Comparison of ENCODE assay signal across 12 mouse cellular contexts in genomic region chr15:99861536-99861935, GRCm38 (mm10). TPM values are rescaled to one million over a fixed set of nuclear protein-coding genes. Genes with fewer than 3 reads are reported as not detected.
DNase-seq lines count a peak whose midpoint lies in the region; ATAC-seq and TF ChIP-seq lines count a peak whose summit lies in the region.
"Had no signal": no experiment of that assay in that cellular context is flagged by ENCODE, and none has a peak within 500 bp of the region (broad histone marks: within the 10 kb centered on the region; RNA-seq: fewer than 3 reads in every experiment).

No protein-coding gene starts in this region.

- no peak for DNase-seq in forebrain, embryonic 10.5 days (ENCODE audit: extremely low spot score, low spot score)
- DNase-seq in kidney, postnatal 0 days (ENCODE audit: low spot score) = no peak
- no peak for DNase-seq in kidney, postnatal 14 days
- no peak for DNase-seq in MEL (ENCODE audit: low read depth, low spot score)
- no peak for DNase-seq in liver, embryonic 13.5 days
- DNase-seq in adrenal gland, postnatal 4 days (ENCODE audit: low spot score in 2 of 2) = no peak
- no peak for DNase-seq in left cerebral cortex, postnatal 10 days (ENCODE audit: extremely low spot score in 1 of 2, low spot score in 2 of 2)
- DNase-seq: adrenal gland, adult 8-10 months; cerebellum, adult 9-10 months had no signal

- no peak for ATAC-seq in forebrain, embryonic 16.5 days
- ATAC-seq in kidney, postnatal 0 days (replicated peaks; ENCODE audit: low FRiP score, low read depth) = no peak
- no peak for ATAC-seq in liver, embryonic 13.5 days (ENCODE audit: low read depth)
- ATAC-seq: hindbrain, embryonic 16.5 days had no signal

- H3K4me2 ChIP-seq in forebrain, embryonic 16.5 days (ENCODE audit: low read length) = no peak overlapping the region
- H3K4me2 ChIP-seq in kidney, postnatal 0 days (ENCODE audit: low read length) = no peak overlapping the region
- no peak overlapping the region for H3K4me2 ChIP-seq in liver, embryonic 13.5 days

- H3K79me2 ChIP-seq in MEL (ENCODE audit: control insufficient read depth, insufficient read depth, low read length, poor library complexity) = no peaks in the 10 kb centered on the region

- peaks cover 48% of the 10 kb centered on the region for H3K4me1 ChIP-seq in forebrain, embryonic 10.5 days
- peaks cover 13% of the 10 kb centered on the region for H3K4me1 ChIP-seq in forebrain, embryonic 16.5 days (replicated peaks; ENCODE audit: control insufficient read depth, insufficient read depth, low read length)
- H3K4me1 ChIP-seq in kidney, postnatal 0 days (replicated peaks; ENCODE audit: insufficient read depth, low read length) = peaks cover 14% of the 10 kb centered on the region; the same call in 1 of the 2 replicates
- peaks cover 0 to 3% of the 10 kb centered on the region in 2 experiments; a peak in 1 of 4 replicates for H3K4me1 ChIP-seq in MEL (ENCODE audit: control insufficient read depth in 1 of 2, insufficient read depth in 2 of 2, low read length in 2 of 2)
- peaks cover 17% of the 10 kb centered on the region; the same call in 1 of the 2 replicates for H3K4me1 ChIP-seq in liver, embryonic 13.5 days (replicated peaks)

- WGBS in forebrain, embryonic 10.5 days = 83% methylated on average over 6 of the region's 6 CpGs
- 76% methylated on average over 6 of the region's 6 CpGs for WGBS in forebrain, embryonic 16.5 days
- WGBS in kidney, postnatal 0 days = 64% methylated on average over 6 of the region's 6 CpGs
- WGBS in liver, embryonic 13.5 days (ENCODE audit: insufficient replicate concordance) = 60% methylated on average over 6 of the region's 6 CpGs

- no peak overlapping the region for H3K9ac ChIP-seq in forebrain, embryonic 16.5 days (replicated peaks; ENCODE audit: low read depth, low read length)
- no peak overlapping the region for H3K9ac ChIP-seq in kidney, postnatal 0 days (ENCODE audit: low read depth, low read length)
- no peak overlapping the region for H3K9ac ChIP-seq in MEL (ENCODE audit: control insufficient read depth, low read depth, low read length, poor library complexity, severe bottlenecking)
- no peak overlapping the region for H3K9ac ChIP-seq in liver, embryonic 13.5 days

- TF ChIP-seq EP300 in MEL (IDR thresholded peaks at IDR 0.05; ENCODE audit: low read depth in 1 of 2, low read length in 2 of 2) = no peak

- H3K4me3 ChIP-seq in forebrain, embryonic 10.5 days = no peak overlapping the region
- no peak overlapping the region for H3K4me3 ChIP-seq in forebrain, embryonic 16.5 days (replicated peaks; ENCODE audit: low read length)
- no peak overlapping the region for H3K4me3 ChIP-seq in kidney, postnatal 0 days (replicated peaks; ENCODE audit: low read depth, low read length)
- H3K4me3 ChIP-seq in MEL (ENCODE audit: control insufficient read depth in 1 of 2, insufficient read depth in 1 of 2, low read depth in 2 of 2, low read length in 2 of 2) = no peak overlapping the region
- H3K4me3 ChIP-seq in liver, embryonic 13.5 days (replicated peaks) = no peak overlapping the region
- H3K4me3 ChIP-seq: left cerebral cortex, adult 2 months had no signal

- H3K36me3 ChIP-seq in forebrain, embryonic 10.5 days (replicated peaks) = peaks cover 8% of the 10 kb centered on the region
- no peaks in the 10 kb centered on the region for H3K36me3 ChIP-seq in forebrain, embryonic 16.5 days (ENCODE audit: control insufficient read depth, insufficient read depth)
- no peaks in the 10 kb centered on the region for H3K36me3 ChIP-seq in kidney, postnatal 0 days (ENCODE audit: insufficient read depth, low read length)
- H3K36me3 ChIP-seq in MEL (ENCODE audit: control insufficient read depth in 1 of 2, insufficient read depth in 2 of 2, low read length in 2 of 2) = no peaks in the 10 kb centered on the region; a peak in 1 of 4 replicates
- H3K36me3 ChIP-seq in liver, embryonic 13.5 days = no peaks in the 10 kb centered on the region

- TF ChIP-seq RAD21 in MEL (IDR thresholded peaks at IDR 0.05; ENCODE audit: low read depth, low read length) = no peak

- no peaks in the 10 kb centered on the region; the same call in 1 of the 2 replicates for H3K9me3 ChIP-seq in forebrain, embryonic 10.5 days
- no peaks in the 10 kb centered on the region for H3K9me3 ChIP-seq in forebrain, embryonic 16.5 days (ENCODE audit: control insufficient read depth, low read length)
- H3K9me3 ChIP-seq in kidney, postnatal 0 days (replicated peaks; ENCODE audit: low read length) = no peaks in the 10 kb centered on the region
- no peaks in the 10 kb centered on the region for H3K9me3 ChIP-seq in MEL (replicated peaks; ENCODE audit: insufficient read depth, low read length)
- H3K9me3 ChIP-seq in liver, embryonic 13.5 days (replicated peaks) = no peaks in the 10 kb centered on the region

- TF ChIP-seq POLR2A in MEL (IDR thresholded peaks at IDR 0.05; ENCODE audit: control insufficient read depth in 1 of 2, insufficient read depth in 1 of 2, low read depth in 1 of 2, low read length in 2 of 2, poor library complexity in 1 of 2) = no peak

- intact Hi-C loops in left cerebral cortex, postnatal 10 days (cut with DNase I) = no loop called here

- TF ChIP-seq CTCF in kidney, postnatal 0 days (IDR thresholded peaks at IDR 0.05; ENCODE audit: low read depth) = no peak
- no peak for TF ChIP-seq CTCF in MEL (IDR thresholded peaks at IDR 0.05 in 2 of 3, conservative IDR thresholded peaks at IDR 0.05 in 1 of 3; ENCODE audit: control insufficient read depth in 1 of 3, insufficient read depth in 1 of 3, low read depth in 2 of 3, low read length in 3 of 3, poor library complexity in 1 of 3, severe bottlenecking in 1 of 3)

- H3K27ac ChIP-seq in forebrain, embryonic 10.5 days = peak overlapping the region; percentile 63
- no peak overlapping the region for H3K27ac ChIP-seq in forebrain, embryonic 16.5 days (ENCODE audit: low read length)
- peak overlapping the region; percentile 50 for H3K27ac ChIP-seq in kidney, postnatal 0 days
- no peak overlapping the region for H3K27ac ChIP-seq in MEL (ENCODE audit: control insufficient read depth, low read depth, low read length)
- peak overlapping the region; percentile 2; the same call in 1 of the 2 replicates for H3K27ac ChIP-seq in liver, embryonic 13.5 days
- H3K27ac ChIP-seq: left cerebral cortex, adult 2 months had no signal

- H3K27me3 ChIP-seq in forebrain, embryonic 10.5 days (ENCODE audit: poor library complexity, severe bottlenecking) = no peaks in the 10 kb centered on the region
- no peaks in the 10 kb centered on the region for H3K27me3 ChIP-seq in forebrain, embryonic 16.5 days (replicated peaks; ENCODE audit: control insufficient read depth, insufficient read depth, low read length)
- H3K27me3 ChIP-seq in kidney, postnatal 0 days (ENCODE audit: insufficient read depth, low read length) = no peaks in the 10 kb centered on the region
- peaks cover 14 to 26% of the 10 kb centered on the region in 2 experiments for H3K27me3 ChIP-seq in MEL (ENCODE audit: control insufficient read depth in 1 of 2, insufficient read depth in 2 of 2, low read length in 2 of 2)
- H3K27me3 ChIP-seq in liver, embryonic 13.5 days = peaks cover 9% of the 10 kb centered on the region

TF ChIP-seq in MEL, 35 proteins besides CTCF, POLR2A, EP300 and RAD21:
- TF ChIP-seq NRF1 (IDR thresholded peaks at IDR 0.05; ENCODE audit: insufficient read depth, low read depth, low read length, poor library complexity, severe bottlenecking) (no peak), ZNF384 (IDR thresholded peaks at IDR 0.05; ENCODE audit: low read depth, low read length) (peak; percentile 34; the same call in 1 of the 2 replicates)

RNA-seq across cellular contexts. Expression of gene Lima1, which starts 13.7 kb away (rescaled TPM):
- 39.6 and 43.4 TPM in 2 replicates for polyA plus RNA-seq in forebrain, embryonic 10.5 days (2016; fragmentation: Nextera tagmentation; extraction: Ambion mirVana)
- 38.0 and 43.5 TPM in 2 replicates for polyA plus RNA-seq in forebrain, embryonic 16.5 days (2015; fragmentation: Nextera tagmentation; extraction: Ambion mirVana)
- polyA plus RNA-seq in kidney, postnatal 0 days (2015; fragmentation: Nextera tagmentation; extraction: Ambion mirVana) = 42.8 and 51.6 TPM in 2 replicates
- 0.88 and 1.1 TPM in 2 replicates for total RNA-seq in MEL (2012; rRNA removed)
- 1 to 10 TPM in 1 of 2 experiments, not detected in 1; 7.9 TPM for polyA plus RNA-seq in MEL (2012; ENCODE audit: insufficient read depth in 1 of 2, insufficient read length in 2 of 2, low read depth in 1 of 2, low replicate concordance in 2 of 2, missing spikeins in 1 of 2)
- polyA plus RNA-seq in liver, embryonic 13.5 days (2015; fragmentation: Nextera tagmentation; extraction: Ambion mirVana) = 7.8 and 12.0 TPM in 2 replicates
- total RNA-seq in adrenal gland, postnatal 4 days (2021) = 10 to 100 TPM; 51.0 to 51.9 TPM
- total RNA-seq in left cerebral cortex, postnatal 10 days (2021) = 1 to 10 TPM; 8.2 to 9.8 TPM

Comparison
In these comparisons a context has a peak if more than half of its experiments do, and no peak if none do; other contexts are left out.
1. H3K27ac ChIP-seq: peak in forebrain, embryonic 10.5 days (single experiment), kidney, postnatal 0 days (single experiment) and liver, embryonic 13.5 days (single experiment); none in forebrain, embryonic 16.5 days (single experiment) and MEL (single experiment).